Mouse (Mus musculus) frontal cortex, postnatal 14 days (tissue): ENCODE measurements at regions not wholly inside any gene's neighbourhood (a gene's known extent, or its start where the extent isn't known, plus 50 kb on each side); places are given as distances from the start of the nearest gene placed in this dataset.
A peak's percentile ranks its signal among the peaks of the same experiment; 100 is the strongest.

Experiments
- DNase-seq, 2 experiments: peaks; one replicate each; pipeline ENCODE4 v3.0.0; 2022; ENCODE audit warnings: low spot score in 2 of 2

- no peak for DNase-seq
These were observed 115.4 kb upstream of the Ercc6l2 start for GRCm38 (mm10) chr13:63699624-63700023.

- DNase-seq, result no peak
These were observed 114.3 kb upstream of the Ercc6l2 start for GRCm38 (mm10) chr13:63700747-63701146.

GRCm38 (mm10) chr13:63701199-63702175 is 113.6 kb upstream of the Ercc6l2 start:
- DNase-seq, result no peak

- DNase-seq, result no peak
These were observed 106.5 kb upstream of the Ercc6l2 start for GRCm38 (mm10) chr13:63708567-63708966.

GRCm38 (mm10) chr13:63713137-63713536 is 101.9 kb upstream of the Ercc6l2 start:
- no peak for DNase-seq

GRCm38 (mm10) chr13:63716498-63716897 is 98.5 kb upstream of the Ercc6l2 start:
- DNase-seq, result no peak

- DNase-seq, result no peak
These were observed 97.8 kb upstream of the Ercc6l2 start for GRCm38 (mm10) chr13:63717249-63717648.

- no peak for DNase-seq
These were observed 96.3 kb upstream of the Ercc6l2 start for GRCm38 (mm10) chr13:63718782-63719181.

- no peak for DNase-seq
These were observed 95.5 kb upstream of the Ercc6l2 start for GRCm38 (mm10) chr13:63719351-63720207.

- DNase-seq, result no peak
These were observed 94.4 kb upstream of the Ercc6l2 start for GRCm38 (mm10) chr13:63720610-63721009.

- no peak for DNase-seq
These were observed 93.9 kb upstream of the Ercc6l2 start for GRCm38 (mm10) chr13:63721011-63721625.

- DNase-seq, result no peak
These were observed 90.7 kb upstream of the Ercc6l2 start for GRCm38 (mm10) chr13:63724293-63724692.

GRCm38 (mm10) chr13:63724843-63725582 is 90.0 kb upstream of the Ercc6l2 start:
- no peak for DNase-seq

GRCm38 (mm10) chr13:63726035-63726434 is 89.0 kb upstream of the Ercc6l2 start:
- DNase-seq, result no peak

GRCm38 (mm10) chr13:63726509-63726908 is 88.5 kb upstream of the Ercc6l2 start:
- no peak for DNase-seq

GRCm38 (mm10) chr13:63735739-63736138 is 79.3 kb upstream of the Ercc6l2 start:
- DNase-seq, result no peak

- peak; percentile 11 to 21 for DNase-seq
These were observed 73.2 kb upstream of the Ercc6l2 start for GRCm38 (mm10) chr13:63741879-63742278.

GRCm38 (mm10) chr13:63748788-63749187 is 66.3 kb upstream of the Ercc6l2 start:
- no peak for DNase-seq

GRCm38 (mm10) chr13:63749997-63750396 is 65.0 kb upstream of the Ercc6l2 start:
- DNase-seq, result no peak

GRCm38 (mm10) chr13:63751196-63751595 is 63.8 kb upstream of the Ercc6l2 start:
- no peak for DNase-seq

- DNase-seq, result no peak
These were observed 58.0 kb upstream of the Ercc6l2 start for GRCm38 (mm10) chr13:63757061-63757460.
